Mouse (Mus musculus) neutrophil, adult 5-6 weeks (primary cell): ENCODE results near the gene Slc4a1ap. TPM values are rescaled to one million over a fixed set of nuclear protein-coding genes. Genes with fewer than 3 reads are reported as not detected.
A peak's percentile ranks its signal among the peaks of the same experiment; 100 is the strongest.

Experiments
- ATAC-seq: fragments of 151-379, 151-347 bp; 2 replicates; pipeline ENCODE4 v1.8.0; 2017; ENCODE audit warnings: mild to moderate bottlenecking, moderate TSS enrichment; ENCODE audit not compliant: insufficient number of reproducible peaks, poor library complexity, low FRiP score, severe bottlenecking; ENCODE audit errors: extremely low read depth
- total RNA-seq: library from RNA; stranded (forward); fragments of 200-1000 nt; gene quantifications from 2 replicates; pipeline ENCODE4 v1.2.3, GENCODE M21; 2017

The Slc4a1ap gene
- total RNA-seq, 1 experiment from 2014 or later: 97.4 TPM

- peak; percentile 21; the same call in 1 of the 2 replicates for ATAC-seq
Measured at GRCm38 (mm10) chr5:31598579-31598978, 71.8 kb downstream of the Slc4a1ap start.

GRCm38 (mm10) chr5:31599161-31599560, 72.4 kb downstream of the Slc4a1ap start:
- peak; percentile 38 for ATAC-seq

- no peak for ATAC-seq
Measured at GRCm38 (mm10) chr5:31601162-31601722, 74.4 kb downstream of the Slc4a1ap start.

DNA sequence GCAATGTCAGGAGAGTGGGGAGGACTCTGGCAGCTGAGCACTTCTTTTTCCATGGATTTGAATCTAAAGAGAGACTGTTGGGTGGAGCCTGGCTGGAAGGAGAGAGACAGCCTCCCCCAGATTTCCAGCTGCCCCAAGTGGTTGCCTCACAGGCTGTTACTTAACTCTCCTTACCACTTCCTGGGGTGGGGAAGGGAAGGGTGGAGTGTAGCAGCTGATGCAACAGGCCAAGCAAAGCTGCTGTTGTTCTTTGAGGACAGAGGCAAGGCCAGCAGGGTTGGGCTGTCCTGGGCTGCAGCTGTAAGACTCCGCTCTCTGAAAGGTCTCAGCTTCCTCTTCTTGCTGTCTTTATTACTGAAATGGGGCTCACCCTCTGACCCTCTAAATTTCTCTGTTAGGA, 75.6 kb downstream of the Slc4a1ap start:
- ATAC-seq: peak; percentile 92

- no peak for ATAC-seq
Measured at GRCm38 (mm10) chr5:31603766-31604165, 77.0 kb downstream of the Slc4a1ap start.

DNA sequence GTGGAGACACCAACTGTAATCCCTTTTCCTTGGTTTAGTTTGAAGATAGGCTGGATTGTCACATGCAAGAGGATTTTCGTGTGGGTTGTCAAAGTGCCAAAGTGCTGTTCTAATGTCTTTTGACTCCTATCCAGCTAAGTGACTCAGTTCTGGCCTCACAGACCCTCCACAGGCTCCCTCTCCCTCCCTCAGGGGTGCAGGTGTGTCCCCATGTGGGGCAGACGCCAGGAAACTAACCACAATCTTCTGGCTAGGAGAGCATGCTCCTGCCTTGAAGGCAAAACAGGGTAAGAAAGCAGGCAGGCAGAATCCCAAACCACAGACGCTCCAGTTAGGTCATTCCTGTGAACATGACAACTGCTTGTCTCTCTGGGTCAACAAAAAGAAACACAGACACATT, 79.4 kb downstream of the Slc4a1ap start:
- no peak for ATAC-seq

Other genes with a start within 250 kb of the Slc4a1ap start
- 30.0 and 51.6 TPM in 2 replicates for gene Ift172, start 235.9 kb upstream of the Slc4a1ap start, total RNA-seq
- not detected in 2 replicates for gene Fndc4, start 230.9 kb upstream of the Slc4a1ap start, total RNA-seq
- gene Gckr, start 229.6 kb upstream of the Slc4a1ap start, total RNA-seq: not detected in 2 replicates
- gene Zfp512, start 74.6 kb upstream of the Slc4a1ap start, total RNA-seq: 38.9 and 42.7 TPM in 2 replicates
- gene 4930548H24Rik, start 41.3 kb upstream of the Slc4a1ap start, total RNA-seq: 0.86 and 1.2 TPM in 2 replicates
- 20.5 and 26.8 TPM in 2 replicates for gene Gpn1, start 32.3 kb upstream of the Slc4a1ap start, total RNA-seq
- gene Supt7l, start 812 bp downstream of the Slc4a1ap start, total RNA-seq: 15.3 and 16.2 TPM in 2 replicates
- gene Mrpl33, start 69.9 kb downstream of the Slc4a1ap start, total RNA-seq: 244 and 247 TPM in 2 replicates
- gene Rbks, start 170.6 kb downstream of the Slc4a1ap start, total RNA-seq: 3.6 and 7.2 TPM in 2 replicates
- 43.1 and 51.3 TPM in 2 replicates for gene Babam2, start 170.7 kb downstream of the Slc4a1ap start, total RNA-seq